7 mouse cellular contexts compared by ENCODE assay signal in genomic region chrX:7878007-7878419, GRCm38 (mm10). TPM values are rescaled to one million over a fixed set of nuclear protein-coding genes. Genes with fewer than 3 reads are reported as not detected.
A peak's percentile ranks its signal among the peaks of the same experiment; 100 is the strongest.
DNase-seq lines count a peak whose midpoint lies in the region; ATAC-seq lines count a peak whose summit lies in the region.

Gene Pim2, plus strand, starts transcription at chrX:7878262.

- H3K9ac ChIP-seq in intestine, embryonic 16.5 days (ENCODE audit: low read depth, low read length) = peak within 1 kb of the TSS; percentile 71

- H3K4me1 ChIP-seq in intestine, embryonic 16.5 days (ENCODE audit: control insufficient read depth, insufficient read depth, low read length) = no peaks in the 10 kb centered on the region; the same call in 1 of the 2 replicates

- peak; percentile 96 for ATAC-seq in intestine, embryonic 16.5 days

- no peaks in the 10 kb centered on the region for H3K36me3 ChIP-seq in intestine, embryonic 16.5 days (ENCODE audit: control insufficient read depth, insufficient read depth, low read length)

- no peak within 1 kb of the TSS for H3K27ac ChIP-seq in intestine, embryonic 16.5 days (ENCODE audit: low read length)

- peak within 1 kb of the TSS; percentile 88 for H3K4me2 ChIP-seq in intestine, embryonic 16.5 days (ENCODE audit: low read depth, low read length)

- no peaks in the 10 kb centered on the region for H3K9me3 ChIP-seq in intestine, embryonic 16.5 days (ENCODE audit: control insufficient read depth, low read length)

- peak; percentile 92 for DNase-seq in adrenal gland, postnatal 14 days
- DNase-seq in embryo, embryonic 11.5 days (ENCODE audit: low read depth, low spot score) = peak; percentile 55
- peak; percentile 40 to 50 for DNase-seq in gastrocnemius, postnatal 36 days
- peak; percentile 82 to 87 for DNase-seq in left cerebral cortex, postnatal 25 days (ENCODE audit: low spot score in 2 of 2)
- peak; percentile 82 for DNase-seq in mesoderm, embryonic 11.5 days (ENCODE audit: low read depth, low spot score)
- peak; percentile 78 for DNase-seq in right cerebral cortex, postnatal 4 days

- H3K27me3 ChIP-seq in intestine, embryonic 16.5 days (replicated peaks; ENCODE audit: control insufficient read depth, insufficient read depth, low read length) = no peaks in the 10 kb centered on the region

- peak within 1 kb of the TSS; percentile 57 for H3K4me3 ChIP-seq in intestine, embryonic 16.5 days (ENCODE audit: low read length)

- WGBS in intestine, embryonic 16.5 days = 19% methylated on average over 38 of the region's 38 CpGs

- intact Hi-C loops in gastrocnemius, postnatal 36 days (cut with DNase I) = no loop called here
- intact Hi-C loops in left cerebral cortex, postnatal 25 days (cut with DNase I) = loop anchor here (5.0 kb wide), 1 partner anchor 36 kb away; the partner anchor contains the start of gene Otud5

RNA-seq across cellular contexts. Expression of gene Pim2, which starts in this region (rescaled TPM):
- 7.4 and 9.8 TPM in 2 replicates for total RNA-seq in adrenal gland, postnatal 14 days (2021)
- 1 to 10 TPM in 1 of 2 experiments, under 1 TPM in 1; 0.99 to 1.8 TPM for total RNA-seq in gastrocnemius, postnatal 36 days (2021)
- polyA plus RNA-seq in intestine, embryonic 16.5 days (2015; fragmentation: Nextera tagmentation; extraction: Ambion mirVana) = 13.6 and 15.3 TPM in 2 replicates
- 10 to 100 TPM; 55.3 to 57.3 TPM for total RNA-seq in left cerebral cortex, postnatal 25 days (2021)
